Mouse (Mus musculus): ENCODE results near the gene Lsm7. TPM values are rescaled to one million over a fixed set of nuclear protein-coding genes. Genes with fewer than 3 reads are reported as not detected.

Lsm7 gene
- total RNA-seq (2021) = 10 to 100 TPM; 51.6 to 53.3 TPM
- long read RNA-seq, experiment 1, transcript Lsm7-201 (4 exons, 468 nt) = major isoform, 36 of 70 reads
- long read RNA-seq, experiment 1, transcript Lsm7-202 (3 exons, 646 nt) = minor isoform, 7 of 70 reads
- long read RNA-seq, experiment 1, partial matches to known transcripts = 0 of 70 reads
- long read RNA-seq, experiment 1, other reads (novel, unspliced or antisense) = 24 of 70 reads
- long read RNA-seq, experiment 2, transcript Lsm7-201 (4 exons, 468 nt) = major isoform, 46 of 85 reads
- long read RNA-seq, experiment 2, partial matches to known transcripts = 0 of 85 reads
- long read RNA-seq, experiment 2, other reads (novel, unspliced or antisense) = 31 of 85 reads

DNA sequence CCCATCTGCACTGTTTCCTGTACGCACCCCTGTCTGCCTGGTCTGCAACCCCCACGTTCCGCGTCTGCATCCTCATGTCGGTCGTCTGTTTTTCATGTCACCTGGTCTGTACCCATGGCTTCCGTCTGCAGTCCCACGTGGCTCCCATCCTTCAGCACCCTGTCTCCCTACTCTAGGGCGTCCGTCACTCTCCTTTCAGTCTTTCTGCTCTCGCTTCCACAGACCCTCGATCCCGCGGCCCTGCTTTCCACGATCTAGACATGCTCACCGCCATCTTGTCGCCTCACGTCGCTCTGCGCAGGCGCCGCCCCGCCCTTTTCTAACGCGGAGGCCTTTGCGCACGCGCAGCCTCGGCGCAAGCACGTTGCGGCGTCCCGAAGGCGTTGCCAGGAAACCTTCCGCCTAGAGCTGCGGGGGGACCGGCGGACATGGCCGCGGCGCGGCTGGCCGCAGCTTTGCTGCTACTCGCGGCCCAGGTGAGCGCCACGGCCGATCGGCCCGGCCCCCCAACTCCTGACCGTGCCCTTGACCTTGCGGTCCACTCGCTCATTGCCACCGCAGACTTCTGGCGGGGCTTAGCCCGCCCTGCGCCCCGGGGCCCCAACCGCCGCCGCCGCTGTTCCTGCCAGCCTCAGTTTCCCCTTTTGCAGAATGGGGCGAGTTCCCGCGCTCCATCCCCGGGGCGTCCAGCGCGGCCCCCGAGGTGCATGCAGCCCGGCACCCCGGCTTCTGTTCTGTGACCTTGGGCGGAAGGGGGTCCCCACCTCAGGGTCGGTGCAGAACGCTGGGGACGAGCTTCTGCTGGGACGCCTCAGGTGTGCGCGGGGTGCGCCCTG is at the start of gene Lsm7, which contains the start of gene Sppl2b:
Lsm7 (minus strand) TSS at position 297 of the 836 bp plus-strand sequence.
Sppl2b (plus strand) TSS at position 363 of the 836 bp plus-strand sequence.
- Histone ChIP-seq H3K4me3 (peak within 1 kb of the TSS; percentile 99), H3K27ac (peak within 1 kb of the TSS; percentile 89)
- peak; percentile 95 to 96 for DNase-seq (ENCODE audit: low spot score in 2 of 2)
- no peak for TF ChIP-seq CTCF (conservative IDR thresholded peaks at IDR 0.05)

DNA sequence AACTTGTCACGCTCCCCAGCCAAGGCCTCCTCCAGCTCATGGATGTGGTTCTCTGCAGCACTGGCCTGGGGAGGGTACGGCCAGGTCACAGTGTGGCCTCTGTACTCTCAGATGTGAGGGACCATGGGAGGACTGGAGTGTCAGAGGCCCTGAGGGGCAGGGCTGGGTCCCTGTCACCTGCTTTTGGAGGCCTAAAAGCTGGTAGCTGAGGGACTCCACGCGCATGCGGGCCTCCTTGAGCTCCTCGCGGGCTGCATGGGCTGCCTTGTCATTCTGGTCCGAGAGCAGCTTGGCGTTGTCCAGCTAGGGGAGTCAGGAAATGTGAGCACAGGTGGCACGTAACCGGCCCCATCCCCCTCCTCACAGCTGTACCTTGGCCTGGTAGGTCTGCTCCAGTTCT is 49.7 kb upstream of the Lsm7 start:
- no peak for TF ChIP-seq CTCF (conservative IDR thresholded peaks at IDR 0.05)
- DNase-seq (ENCODE audit: low spot score in 2 of 2) = no peak
- H3K4me3 ChIP-seq = no peak overlapping the region
- no peak overlapping the region for H3K27ac ChIP-seq

DNA sequence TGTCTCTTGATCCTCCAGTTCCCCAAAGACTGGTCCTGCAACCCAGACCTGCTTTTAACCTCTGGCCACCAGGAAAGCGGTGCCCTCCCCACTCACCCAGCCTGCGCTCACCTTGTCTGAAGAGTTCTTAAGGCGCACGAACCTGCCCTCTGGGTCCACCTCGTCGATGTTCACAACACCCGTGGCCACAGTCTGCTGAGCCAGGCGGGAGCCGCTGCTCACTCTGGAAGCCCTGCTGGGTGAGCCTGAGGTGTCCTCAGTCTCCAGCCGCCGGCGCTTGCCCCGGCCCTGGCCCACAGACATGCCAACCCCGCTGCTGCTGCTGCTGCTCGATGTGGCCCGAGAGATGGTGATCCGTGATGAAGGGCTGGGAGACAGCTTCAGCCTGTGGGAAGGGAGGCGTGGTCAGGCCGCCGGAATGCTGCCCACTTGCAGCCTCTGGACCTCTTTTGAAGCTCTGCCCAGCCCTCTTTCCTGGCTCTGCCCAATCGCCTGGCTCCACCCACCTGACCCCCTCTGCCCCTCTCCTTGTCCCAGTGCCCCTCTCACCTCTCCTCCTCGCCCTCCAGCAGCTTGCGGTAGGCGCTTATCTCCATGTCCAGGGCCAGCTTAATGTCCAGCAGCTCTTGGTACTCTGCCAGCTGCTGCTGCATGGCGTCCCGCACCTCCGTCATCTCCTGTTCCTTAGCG is 49.1 kb upstream of the Lsm7 start:
- TF ChIP-seq CTCF (conservative IDR thresholded peaks at IDR 0.05) = no peak
- H3K27ac ChIP-seq = no peak overlapping the region
- no peak overlapping the region for H3K4me3 ChIP-seq
- no peak for DNase-seq (ENCODE audit: low spot score in 2 of 2)

DNA sequence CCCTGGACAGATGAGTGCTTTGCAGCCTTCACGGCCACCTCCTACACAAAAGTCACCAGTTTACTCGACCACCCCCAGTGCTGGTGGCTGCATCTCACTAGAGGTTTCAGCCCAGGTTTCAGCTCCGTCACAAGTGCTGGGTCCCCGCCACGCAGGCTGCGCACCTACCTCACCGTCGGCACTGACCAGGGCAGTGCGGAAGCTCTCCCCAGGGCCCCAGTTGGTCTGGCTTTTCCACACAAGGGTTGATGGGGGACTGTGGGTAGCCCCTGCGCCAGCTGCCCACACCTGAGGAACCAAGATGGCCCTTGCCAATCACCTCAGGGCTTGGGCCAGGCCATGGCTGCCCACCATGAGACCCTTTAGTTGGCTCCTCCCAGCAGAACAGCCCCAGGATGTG is 48.3 kb upstream of the Lsm7 start:
- no peak overlapping the region for H3K4me3 ChIP-seq
- no peak for DNase-seq (ENCODE audit: low spot score in 2 of 2)
- TF ChIP-seq CTCF (conservative IDR thresholded peaks at IDR 0.05) = no peak
- no peak overlapping the region for H3K27ac ChIP-seq

DNA sequence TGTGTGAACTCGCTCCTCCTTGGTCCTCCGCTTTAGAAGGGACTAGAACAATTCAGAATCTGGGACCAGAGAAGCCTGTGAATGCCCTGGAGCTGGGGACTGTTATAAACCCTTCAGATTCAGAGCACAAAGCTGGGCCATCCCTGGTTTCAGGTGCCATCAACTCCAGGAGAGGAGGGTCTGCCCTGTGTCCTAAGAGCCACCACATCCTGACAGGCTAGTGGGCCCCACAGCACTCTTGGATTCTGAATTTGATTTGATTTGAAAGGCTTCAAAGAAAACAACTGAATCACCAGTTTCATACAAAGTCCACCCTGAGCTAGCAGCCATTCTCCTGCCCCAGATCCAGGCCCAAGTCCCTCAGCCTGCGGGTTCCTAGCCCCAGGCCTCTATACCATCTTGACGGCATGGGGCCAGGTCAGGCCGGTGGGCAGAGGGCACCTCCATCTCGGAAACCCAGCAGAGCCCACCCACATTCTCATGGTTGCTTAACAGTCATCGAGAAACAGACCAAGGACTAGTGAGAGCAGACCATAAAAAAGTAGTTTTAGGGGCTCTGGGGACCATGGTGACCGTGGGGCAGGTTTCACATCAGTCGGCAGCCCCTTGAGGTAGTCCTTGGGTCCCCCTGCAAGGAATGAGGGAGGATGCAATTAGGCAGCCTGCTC is 47.4 kb upstream of the Lsm7 start:
- no peak for TF ChIP-seq CTCF (conservative IDR thresholded peaks at IDR 0.05)

DNA sequence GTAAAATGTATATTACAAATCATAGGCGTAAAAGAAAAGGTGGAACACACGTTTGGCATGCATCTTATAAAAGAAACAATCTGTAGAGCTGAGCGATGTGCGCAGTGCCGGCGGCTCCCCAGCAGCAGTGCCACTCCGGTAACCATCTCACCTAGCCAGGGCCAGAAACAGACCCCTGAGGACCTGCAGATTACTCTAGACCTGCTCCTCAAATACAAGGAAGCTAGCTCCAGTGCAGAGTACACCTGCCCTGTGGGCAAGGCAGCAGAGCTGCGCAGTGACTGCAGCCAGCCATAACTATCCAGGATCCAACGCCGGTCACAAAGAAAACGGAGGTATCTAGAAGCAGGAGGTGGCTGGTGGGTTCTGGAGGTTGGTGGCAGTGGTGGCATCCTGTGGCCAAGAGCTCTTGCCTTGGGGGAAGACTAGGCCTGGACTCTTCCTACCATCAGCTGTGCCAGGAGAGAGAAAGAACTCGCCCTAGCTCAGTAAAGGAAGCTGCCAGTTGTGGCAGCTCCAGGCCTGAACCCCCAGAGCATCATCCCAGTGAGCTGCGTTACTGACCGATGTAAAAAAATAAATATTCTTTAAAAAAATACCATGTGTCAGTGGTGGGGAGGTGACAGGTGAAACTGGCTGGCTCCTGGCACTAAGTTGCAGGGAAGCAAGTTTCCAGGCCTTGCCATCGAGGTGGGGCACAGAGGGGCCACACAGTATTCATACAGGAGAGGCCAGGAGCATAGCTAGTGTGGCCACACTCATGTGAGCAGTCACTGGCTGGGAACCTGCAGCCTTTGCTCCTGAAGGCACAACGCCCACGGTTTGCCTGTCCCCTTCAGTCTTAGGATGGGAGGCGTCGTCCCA is 46.6 kb upstream of the Lsm7 start:
- Histone ChIP-seq H3K4me3 (peak overlapping the region; percentile 48), H3K27ac (peak overlapping the region; percentile 82)
- no peak for TF ChIP-seq CTCF (conservative IDR thresholded peaks at IDR 0.05)
- DNase-seq (ENCODE audit: low spot score in 2 of 2) = no peak

More for the DNA sequence above, 47.4 kb upstream of the Lsm7 start:
- no peak for DNase-seq (ENCODE audit: low spot score in 2 of 2)
- H3K27ac ChIP-seq = no peak overlapping the region
- no peak overlapping the region for H3K4me3 ChIP-seq

DNA sequence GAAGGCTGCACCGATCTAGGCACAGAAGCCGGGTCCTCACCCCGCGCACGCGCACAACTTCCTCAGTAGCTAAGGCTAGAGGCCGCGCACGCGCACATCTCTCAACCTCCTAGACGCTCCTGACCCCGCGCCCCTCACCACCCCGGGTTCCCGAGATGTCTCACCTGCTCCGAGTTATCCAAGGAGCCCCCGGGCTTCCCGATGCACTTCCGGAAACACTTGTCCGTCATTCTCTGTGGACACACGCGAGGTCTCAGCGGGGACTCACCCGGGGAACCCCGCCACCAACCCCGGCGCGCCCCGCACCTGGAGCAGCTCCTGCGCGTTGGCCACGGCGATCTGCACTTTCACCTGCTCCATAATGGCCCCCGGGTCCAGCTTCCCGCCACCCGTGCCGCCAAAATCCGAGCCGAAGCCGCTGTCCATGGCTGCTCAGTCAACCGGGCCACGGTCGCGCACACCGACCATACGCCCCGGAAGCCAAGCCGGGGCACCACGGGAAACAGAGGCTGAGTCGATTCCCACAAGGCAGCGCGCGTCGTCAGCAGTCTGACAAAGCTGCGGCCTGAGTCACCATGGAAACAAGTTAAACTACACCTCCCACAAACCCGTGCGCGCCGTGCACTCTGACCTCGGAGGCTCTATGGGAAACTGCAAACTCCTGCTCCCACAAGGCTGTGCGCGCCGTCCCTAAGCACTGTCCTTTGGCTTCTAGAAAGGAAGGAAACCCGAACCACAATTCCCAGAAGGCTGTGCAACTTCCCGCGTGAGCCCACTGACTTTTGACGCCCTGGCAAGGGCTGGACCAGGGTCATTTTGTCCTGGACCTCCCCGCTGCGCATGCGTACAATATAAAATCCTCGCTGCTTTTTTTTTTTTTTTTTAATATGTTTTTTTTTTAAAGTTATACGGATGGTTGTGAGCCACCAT is 45.6 kb upstream of the Lsm7 start, which contains the start of gene Timm13:
Timm13 (minus strand) TSS at position 652 of the 930 bp plus-strand sequence.
- Histone ChIP-seq H3K4me3 (peak within 1 kb of the TSS; percentile 94), H3K27ac (peak within 1 kb of the TSS; percentile 97)
- DNase-seq (ENCODE audit: low spot score in 2 of 2) = peak; percentile 98 to 99
- TF ChIP-seq CTCF (conservative IDR thresholded peaks at IDR 0.05) = no peak

DNA sequence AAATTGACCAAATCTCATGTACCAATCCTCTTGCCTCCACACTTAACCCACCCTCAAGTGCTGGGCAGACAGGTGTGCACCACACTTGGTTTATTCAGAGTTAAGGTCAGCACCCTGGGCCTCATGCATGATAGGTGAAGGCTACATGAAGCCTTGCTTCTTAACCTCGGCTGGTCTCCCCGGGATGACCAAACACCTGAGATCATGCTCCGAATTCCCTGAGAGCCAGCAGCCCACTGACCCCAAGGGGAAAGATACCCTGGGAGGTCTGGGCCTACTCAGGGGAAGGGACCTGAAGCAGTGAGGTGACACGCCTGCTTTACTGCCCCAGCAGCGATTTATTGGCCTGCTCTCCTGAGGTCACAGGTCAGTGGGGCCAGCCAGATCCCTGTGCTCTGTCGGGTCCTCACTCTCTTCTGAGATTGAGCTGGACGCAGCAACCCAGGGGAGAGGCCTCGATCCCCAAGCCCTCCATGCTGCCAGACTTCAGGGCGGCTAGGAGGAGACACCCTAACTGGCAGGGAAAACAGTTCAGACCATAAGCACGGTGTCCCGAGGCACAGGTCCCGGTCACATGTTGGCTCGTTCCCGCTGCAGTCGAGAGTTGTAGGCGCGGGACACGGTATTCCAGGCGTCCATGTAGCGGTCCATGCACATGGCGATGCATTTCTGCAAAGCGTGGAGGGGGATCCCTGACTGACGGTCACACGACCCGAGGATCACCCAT is 44.7 kb upstream of the Lsm7 start:
- no peak for DNase-seq (ENCODE audit: low spot score in 2 of 2)
- TF ChIP-seq CTCF (conservative IDR thresholded peaks at IDR 0.05) = no peak
- Histone ChIP-seq H3K4me3 (peak overlapping the region; percentile 94), H3K27ac (peak overlapping the region; percentile 97)

DNA sequence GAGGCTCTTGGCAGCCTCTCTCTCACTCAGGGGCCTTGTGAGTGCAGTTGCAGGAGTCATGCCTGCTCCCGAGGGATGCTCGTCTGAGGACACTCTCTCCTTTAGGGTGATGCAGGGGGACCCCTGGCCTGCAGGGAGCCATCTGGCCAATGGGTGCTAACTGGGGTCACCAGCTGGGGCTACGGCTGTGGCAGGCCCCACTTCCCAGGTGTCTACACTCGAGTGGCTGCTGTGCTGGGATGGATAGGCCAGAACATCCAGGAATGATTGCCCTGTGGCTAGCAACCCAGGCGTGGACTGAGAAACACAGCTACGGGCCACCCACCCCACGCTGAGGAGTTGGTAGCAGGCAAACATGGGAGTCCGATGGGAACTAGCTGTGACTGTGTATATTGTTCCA is 44.1 kb upstream of the Lsm7 start:
- peak in 1 of 2 experiments; percentile 16 for DNase-seq (ENCODE audit: low spot score in 2 of 2)
- peak overlapping the region; percentile 94; the same call in 1 of the 2 replicates for H3K4me3 ChIP-seq
- TF ChIP-seq CTCF (conservative IDR thresholded peaks at IDR 0.05) = no peak
- peak overlapping the region; percentile 92; the same call in 1 of the 2 replicates for H3K27ac ChIP-seq
